Mouse (Mus musculus): ENCODE measurements around the gene Ckmt1. TPM values are rescaled to one million over a fixed set of nuclear protein-coding genes. Genes with fewer than 3 reads are reported as not detected.

Ckmt1 gene
- polyA plus RNA-seq, 1 experiment from 2014 or later: 43.6 TPM

DNA sequence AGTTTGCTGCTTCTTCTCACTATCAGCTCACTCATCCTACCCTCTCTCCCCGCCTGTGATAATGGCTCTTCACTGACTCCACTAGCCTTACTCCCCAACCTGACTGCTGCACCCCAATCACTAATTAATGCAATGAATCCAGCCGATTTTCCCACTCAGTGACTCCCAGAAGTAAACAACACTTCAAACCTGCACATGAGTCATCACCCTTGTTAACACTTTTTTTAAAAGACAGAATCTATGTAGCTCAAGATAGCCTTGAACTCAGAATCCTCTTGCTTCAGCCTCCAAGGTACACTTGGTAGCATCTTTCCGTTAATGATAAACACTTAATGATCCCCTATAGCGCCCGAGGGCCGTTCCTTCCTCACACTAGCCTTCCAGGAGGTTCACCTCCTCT lies 3.1 kb upstream of the Ckmt1 start:
- Histone ChIP-seq H3K27me3 (ENCODE audit: control insufficient read depth, insufficient read depth, low read length) (no peaks in the 10 kb centered on the region), H3K9ac (replicated peaks; ENCODE audit: low read depth, low read length) (peak overlapping the region; percentile 69), H3K4me1 (ENCODE audit: control insufficient read depth, insufficient read depth, low read length) (peaks cover 5% of the 10 kb centered on the region; the same call in 1 of the 2 replicates), H3K27ac (ENCODE audit: low read length) (peak overlapping the region; percentile 39; the same call in 1 of the 2 replicates), H3K4me2 (replicated peaks; ENCODE audit: low read depth, low read length) (peak overlapping the region; percentile 85), H3K9me3 (ENCODE audit: control insufficient read depth, low read depth, low read length) (no peaks in the 10 kb centered on the region), H3K4me3 (ENCODE audit: low read depth, low read length) (peak overlapping the region; percentile 65), H3K36me3 (ENCODE audit: control insufficient read depth, insufficient read depth, low read length) (no peaks in the 10 kb centered on the region; the same call in 1 of the 2 replicates)
- WGBS: 2% methylated on average over 6 of the region's 6 CpGs
- no peak for ATAC-seq (ENCODE audit: insufficient number of reproducible peaks, insufficient read depth, low FRiP score, low read depth)

DNA sequence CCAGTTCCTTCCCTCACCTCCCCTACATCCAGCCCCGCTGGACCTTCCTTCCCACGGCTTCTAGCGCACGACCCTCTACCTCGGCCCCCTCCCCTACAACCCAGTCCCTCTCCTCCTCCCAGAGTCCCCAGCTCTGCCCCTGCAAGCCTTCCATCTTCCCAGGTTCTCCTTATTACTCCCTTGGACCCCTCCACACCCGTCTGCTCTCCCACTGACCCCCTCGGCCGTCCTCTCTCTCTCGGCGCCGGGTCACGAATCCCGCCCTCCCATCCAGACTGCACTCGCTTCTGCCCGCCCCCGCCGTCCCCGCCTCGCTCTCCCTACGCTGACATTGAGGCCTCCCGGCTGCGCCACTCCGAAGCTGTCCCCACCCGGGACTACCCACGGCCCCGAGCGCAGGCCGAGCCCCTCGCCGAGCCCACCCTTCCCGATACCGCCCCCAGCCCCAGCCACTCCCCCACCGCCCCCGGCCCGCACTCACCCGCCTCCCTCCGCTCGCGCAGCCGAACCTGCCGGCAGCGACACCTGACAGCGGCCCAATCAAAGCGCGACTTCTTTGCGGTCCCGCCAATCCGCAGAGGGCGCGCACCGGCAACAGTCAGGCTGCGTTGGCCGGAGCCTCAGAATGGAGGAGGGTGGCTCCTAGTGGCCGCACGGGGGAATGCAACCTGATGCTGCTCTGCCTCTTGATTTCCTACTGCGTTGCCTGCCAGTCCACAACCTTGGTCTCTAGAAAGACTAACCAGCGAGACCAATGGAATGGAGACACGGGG lies 2.5 kb upstream of the Ckmt1 start, which contains the start of gene Ppip5k1:
Ppip5k1 (minus strand) TSS at position 577 of the 773 bp plus-strand sequence.
- Histone ChIP-seq H3K27me3 (ENCODE audit: control insufficient read depth, insufficient read depth, low read length) (no peaks in the 10 kb centered on the region), H3K9ac (replicated peaks; ENCODE audit: low read depth, low read length) (peak within 1 kb of the TSS; percentile 69), H3K4me2 (replicated peaks; ENCODE audit: low read depth, low read length) (peak within 1 kb of the TSS; percentile 85), H3K27ac (ENCODE audit: low read length) (peak within 1 kb of the TSS; percentile 39; the same call in 1 of the 2 replicates), H3K9me3 (ENCODE audit: control insufficient read depth, low read depth, low read length) (no peaks in the 10 kb centered on the region), H3K4me1 (ENCODE audit: control insufficient read depth, insufficient read depth, low read length) (peaks cover 5% of the 10 kb centered on the region; the same call in 1 of the 2 replicates), H3K4me3 (ENCODE audit: low read depth, low read length) (peak within 1 kb of the TSS; percentile 65), H3K36me3 (ENCODE audit: control insufficient read depth, insufficient read depth, low read length) (no peaks in the 10 kb centered on the region)
- peak; percentile 94 for ATAC-seq (ENCODE audit: insufficient number of reproducible peaks, insufficient read depth, low FRiP score, low read depth)
- WGBS: under 1% methylated on average over 58 of the region's 58 CpGs

DNA sequence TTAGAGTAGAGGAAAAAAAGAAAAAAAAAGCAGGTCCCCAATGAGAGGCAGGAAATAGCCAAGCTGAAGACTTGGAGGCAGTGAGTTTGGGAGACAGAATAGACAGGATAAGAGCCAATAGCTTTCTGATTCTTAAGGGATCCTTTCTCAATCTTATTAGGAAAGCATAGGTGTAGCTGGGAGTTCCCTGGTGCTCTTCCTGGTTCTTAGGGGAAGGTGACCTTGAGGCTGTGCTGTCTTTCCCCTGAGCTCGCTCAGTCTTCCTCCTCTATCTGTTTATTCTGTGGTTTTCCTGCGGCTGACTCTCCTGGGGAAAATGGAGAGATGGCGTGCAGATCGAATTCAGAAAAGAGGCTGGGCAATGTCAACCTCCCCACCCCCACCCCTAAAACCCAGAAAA lies 447 bp downstream of the Ckmt1 start:
- H3K36me3 ChIP-seq (ENCODE audit: control insufficient read depth, insufficient read depth, low read length): no peaks in the 10 kb centered on the region
- H3K27me3 ChIP-seq (ENCODE audit: control insufficient read depth, insufficient read depth, low read length): no peaks in the 10 kb centered on the region
- H3K9ac ChIP-seq (replicated peaks; ENCODE audit: low read depth, low read length): no peak overlapping the region
- 0% methylated on average over 4 of the region's 4 CpGs for WGBS
- H3K4me1 ChIP-seq (ENCODE audit: control insufficient read depth, insufficient read depth, low read length): peaks cover 5% of the 10 kb centered on the region; the same call in 1 of the 2 replicates
- H3K4me3 ChIP-seq (ENCODE audit: low read depth, low read length): peak overlapping the region; percentile 21; the same call in 1 of the 2 replicates
- H3K9me3 ChIP-seq (ENCODE audit: control insufficient read depth, low read depth, low read length): no peaks in the 10 kb centered on the region
- H3K4me2 ChIP-seq (replicated peaks; ENCODE audit: low read depth, low read length): peak overlapping the region; percentile 41
- no peak for ATAC-seq (ENCODE audit: insufficient number of reproducible peaks, insufficient read depth, low FRiP score, low read depth)
- no peak overlapping the region for H3K27ac ChIP-seq (ENCODE audit: low read length)

DNA sequence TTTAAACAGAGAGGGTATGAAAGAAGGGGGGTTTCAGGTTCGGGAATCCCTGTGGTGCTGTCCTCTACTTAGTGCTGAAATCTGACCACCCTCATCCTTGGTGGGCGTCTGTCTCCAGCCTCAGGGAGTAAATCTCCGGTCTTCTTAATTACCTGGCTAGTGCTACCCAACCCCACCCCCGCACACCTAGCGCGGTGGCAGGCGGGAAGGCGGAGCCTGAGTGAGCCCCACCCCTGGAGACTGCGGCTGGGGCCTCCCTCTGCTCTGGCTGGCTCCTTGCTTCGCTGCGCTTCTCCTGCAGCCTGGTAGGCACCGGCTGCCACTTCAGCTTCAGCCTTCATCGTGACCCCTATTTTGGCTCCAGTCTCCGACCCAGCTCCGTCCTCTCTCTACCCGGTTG lies 867 bp downstream of the Ckmt1 start:
- Histone ChIP-seq H3K27me3 (ENCODE audit: control insufficient read depth, insufficient read depth, low read length) (no peaks in the 10 kb centered on the region), H3K36me3 (ENCODE audit: control insufficient read depth, insufficient read depth, low read length) (no peaks in the 10 kb centered on the region), H3K27ac (ENCODE audit: low read length) (no peak overlapping the region), H3K4me1 (ENCODE audit: control insufficient read depth, insufficient read depth, low read length) (peaks cover 5% of the 10 kb centered on the region; the same call in 1 of the 2 replicates), H3K4me3 (ENCODE audit: low read depth, low read length) (peak overlapping the region; percentile 21), H3K9ac (replicated peaks; ENCODE audit: low read depth, low read length) (no peak overlapping the region), H3K4me2 (replicated peaks; ENCODE audit: low read depth, low read length) (peak overlapping the region; percentile 41), H3K9me3 (ENCODE audit: control insufficient read depth, low read depth, low read length) (no peaks in the 10 kb centered on the region)
- WGBS: 1% methylated on average over 16 of the region's 16 CpGs
- peak; percentile 70 for ATAC-seq (ENCODE audit: insufficient number of reproducible peaks, insufficient read depth, low FRiP score, low read depth)

DNA sequence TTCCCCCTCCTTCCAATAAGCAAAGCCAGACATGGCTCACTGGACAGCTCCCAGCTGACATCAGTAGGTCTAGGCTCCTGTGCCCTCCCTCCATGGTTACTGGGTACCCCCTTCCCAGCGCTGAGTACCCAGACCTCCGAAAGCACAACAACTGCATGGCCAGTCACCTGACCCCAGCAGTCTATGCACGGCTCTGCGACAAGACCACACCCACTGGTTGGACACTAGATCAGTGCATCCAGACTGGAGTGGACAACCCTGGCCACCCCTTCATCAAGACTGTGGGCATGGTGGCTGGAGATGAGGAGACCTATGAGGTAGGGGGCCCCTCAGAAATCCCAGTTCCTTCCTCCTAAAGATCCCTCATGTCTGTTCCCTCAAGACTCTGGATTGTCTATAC lies 1.9 kb downstream of the Ckmt1 start:
- Histone ChIP-seq H3K27ac (ENCODE audit: low read length) (no peak overlapping the region), H3K4me2 (replicated peaks; ENCODE audit: low read depth, low read length) (no peak overlapping the region), H3K27me3 (ENCODE audit: control insufficient read depth, insufficient read depth, low read length) (no peaks in the 10 kb centered on the region), H3K36me3 (ENCODE audit: control insufficient read depth, insufficient read depth, low read length) (no peaks in the 10 kb centered on the region), H3K4me3 (ENCODE audit: low read depth, low read length) (no peak overlapping the region), H3K4me1 (ENCODE audit: control insufficient read depth, insufficient read depth, low read length) (peaks cover under 1% of the 10 kb centered on the region; the same call in 1 of the 2 replicates), H3K9ac (replicated peaks; ENCODE audit: low read depth, low read length) (no peak overlapping the region), H3K9me3 (ENCODE audit: control insufficient read depth, low read depth, low read length) (no peaks in the 10 kb centered on the region)
- no peak for ATAC-seq (ENCODE audit: insufficient number of reproducible peaks, insufficient read depth, low FRiP score, low read depth)
- WGBS: 50% methylated on average over 4 of the region's 4 CpGs

DNA sequence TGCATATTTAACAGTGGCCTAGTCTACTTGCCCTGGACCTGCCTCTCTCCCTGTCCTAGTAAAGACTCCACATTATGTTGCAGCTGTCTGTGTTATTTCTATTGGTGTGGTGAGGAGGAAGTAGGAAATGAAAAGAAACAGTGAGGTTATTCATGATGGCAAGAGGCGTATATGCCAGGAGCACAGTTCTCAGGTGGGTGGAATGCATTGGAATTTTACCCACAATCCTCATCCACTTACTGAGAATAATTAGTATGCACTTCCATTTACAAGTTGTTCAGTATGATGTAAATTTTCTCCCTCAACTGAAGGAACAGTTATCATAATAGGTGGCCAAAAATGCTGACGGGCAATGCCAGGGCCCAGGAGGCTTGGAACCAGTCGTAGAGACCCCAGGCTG lies 6.1 kb downstream of the Ckmt1 start:
- H3K9me3 ChIP-seq (ENCODE audit: control insufficient read depth, low read depth, low read length): no peaks in the 10 kb centered on the region
- no peak overlapping the region for H3K27ac ChIP-seq (ENCODE audit: low read length)
- H3K36me3 ChIP-seq (ENCODE audit: control insufficient read depth, insufficient read depth, low read length): no peaks in the 10 kb centered on the region
- no peaks in the 10 kb centered on the region for H3K4me1 ChIP-seq (ENCODE audit: control insufficient read depth, insufficient read depth, low read length)
- no peak overlapping the region for H3K9ac ChIP-seq (replicated peaks; ENCODE audit: low read depth, low read length)
- no peak for ATAC-seq (ENCODE audit: insufficient number of reproducible peaks, insufficient read depth, low FRiP score, low read depth)
- WGBS: 82% methylated on average over 3 of the region's 3 CpGs
- no peak overlapping the region for H3K4me2 ChIP-seq (replicated peaks; ENCODE audit: low read depth, low read length)
- H3K27me3 ChIP-seq (ENCODE audit: control insufficient read depth, insufficient read depth, low read length): no peaks in the 10 kb centered on the region
- H3K4me3 ChIP-seq (ENCODE audit: low read depth, low read length): no peak overlapping the region

DNA sequence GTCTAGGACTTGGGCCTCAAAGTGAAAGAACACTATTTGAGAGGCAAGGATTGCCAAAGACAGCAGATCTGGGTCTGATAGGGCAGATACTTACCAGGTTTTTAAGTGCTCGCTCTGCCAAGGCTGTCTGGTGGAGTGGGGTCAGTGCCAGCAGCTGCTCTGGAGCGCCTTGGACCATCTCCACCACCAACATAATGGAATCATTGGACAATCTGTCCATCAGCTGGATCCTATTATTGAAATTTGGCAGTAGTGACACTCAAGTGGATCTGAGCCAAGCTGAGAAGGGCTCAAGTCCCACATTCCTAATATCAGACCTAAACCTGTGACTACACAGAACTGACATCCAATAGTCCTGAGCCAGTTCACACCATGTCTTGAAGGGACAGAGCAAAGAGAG lies 11.3 kb downstream of the Ckmt1 start:
- H3K4me1 ChIP-seq (ENCODE audit: control insufficient read depth, insufficient read depth, low read length): no peaks in the 10 kb centered on the region
- no peak for ATAC-seq (ENCODE audit: insufficient number of reproducible peaks, insufficient read depth, low FRiP score, low read depth)
- no peaks in the 10 kb centered on the region for H3K36me3 ChIP-seq (ENCODE audit: control insufficient read depth, insufficient read depth, low read length)
- H3K9me3 ChIP-seq (ENCODE audit: control insufficient read depth, low read depth, low read length): no peaks in the 10 kb centered on the region
- H3K27ac ChIP-seq (ENCODE audit: low read length): no peak overlapping the region
- H3K27me3 ChIP-seq (ENCODE audit: control insufficient read depth, insufficient read depth, low read length): no peaks in the 10 kb centered on the region
- no peak overlapping the region for H3K4me3 ChIP-seq (ENCODE audit: low read depth, low read length)
- H3K9ac ChIP-seq (replicated peaks; ENCODE audit: low read depth, low read length): no peak overlapping the region
- no peak overlapping the region for H3K4me2 ChIP-seq (replicated peaks; ENCODE audit: low read depth, low read length)
- WGBS: 83% methylated on average over 2 of the region's 2 CpGs

DNA sequence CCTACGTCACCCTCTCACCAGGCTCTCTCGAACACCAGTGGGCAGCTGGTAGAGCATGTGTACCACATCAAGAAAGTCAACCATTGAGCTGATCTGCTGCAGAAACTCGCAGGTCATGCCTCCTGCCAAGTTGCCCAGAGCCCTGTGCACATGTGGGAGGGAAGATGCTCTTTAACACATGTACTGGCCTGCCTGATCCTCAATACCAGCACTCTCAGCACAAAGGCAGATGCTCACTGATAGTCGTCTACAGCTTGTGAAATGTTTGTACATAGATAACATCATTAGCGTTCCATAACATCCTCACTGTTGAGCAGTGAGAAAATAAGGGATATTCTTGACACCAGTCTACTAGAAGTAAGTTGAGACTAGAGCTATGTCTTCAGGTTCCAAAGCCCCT lies 13.4 kb downstream of the Ckmt1 start:
- Histone ChIP-seq H3K36me3 (ENCODE audit: control insufficient read depth, insufficient read depth, low read length) (no peaks in the 10 kb centered on the region), H3K27me3 (ENCODE audit: control insufficient read depth, insufficient read depth, low read length) (no peaks in the 10 kb centered on the region), H3K4me3 (ENCODE audit: low read depth, low read length) (no peak overlapping the region), H3K4me1 (ENCODE audit: control insufficient read depth, insufficient read depth, low read length) (no peaks in the 10 kb centered on the region), H3K9me3 (ENCODE audit: control insufficient read depth, low read depth, low read length) (no peaks in the 10 kb centered on the region), H3K27ac (ENCODE audit: low read length) (no peak overlapping the region), H3K9ac (replicated peaks; ENCODE audit: low read depth, low read length) (no peak overlapping the region), H3K4me2 (replicated peaks; ENCODE audit: low read depth, low read length) (no peak overlapping the region)
- WGBS: 83% methylated on average over 5 of the region's 5 CpGs
- no peak for ATAC-seq (ENCODE audit: insufficient number of reproducible peaks, insufficient read depth, low FRiP score, low read depth)

Data from stomach, embryonic 14.5 days (tissue).